Mouse (Mus musculus): ENCODE measurements around the gene Med9. TPM values are rescaled to one million over a fixed set of nuclear protein-coding genes. Genes with fewer than 3 reads are reported as not detected.

The Med9 gene
- polyA plus RNA-seq, 1 experiment: 19.7 TPM

- no peaks in the 10 kb centered on the region for H3K36me3 ChIP-seq (ENCODE audit: control insufficient read depth, insufficient read depth, low read length)
- no peak overlapping the region for H3K4me3 ChIP-seq (ENCODE audit: low read depth, low read length)
- no peak overlapping the region for H3K27ac ChIP-seq (ENCODE audit: insufficient read depth, low read depth, low read length)
- no peak for TF ChIP-seq POLR2A (IDR thresholded peaks at IDR 0.05; ENCODE audit: low read depth, low read length)
- no peak for TF ChIP-seq CTCF (IDR thresholded peaks at IDR 0.05; ENCODE audit: extremely low read depth, insufficient read length, insufficient replicate concordance, low read depth, low read length)
- 84% methylated on average over 3 of the region's 3 CpGs for WGBS
- no peaks in the 10 kb centered on the region for H3K27me3 ChIP-seq (ENCODE audit: control insufficient read depth, insufficient read depth, low read length)
- H3K4me1 ChIP-seq (ENCODE audit: control insufficient read depth, insufficient read depth, insufficient read length, low read length): no peaks in the 10 kb centered on the region
Measured at GRCm38 (mm10) chr11:60009451-60009850, 61.4 kb downstream of the Med9 start.

- WGBS: 69% methylated on average over 3 of the region's 3 CpGs
- H3K27ac ChIP-seq (ENCODE audit: insufficient read depth, low read depth, low read length): no peak overlapping the region
- no peaks in the 10 kb centered on the region for H3K36me3 ChIP-seq (ENCODE audit: control insufficient read depth, insufficient read depth, low read length)
- H3K27me3 ChIP-seq (ENCODE audit: control insufficient read depth, insufficient read depth, low read length): no peaks in the 10 kb centered on the region
- H3K4me1 ChIP-seq (ENCODE audit: control insufficient read depth, insufficient read depth, insufficient read length, low read length): no peaks in the 10 kb centered on the region
- H3K4me3 ChIP-seq (ENCODE audit: low read depth, low read length): no peak overlapping the region
- TF ChIP-seq CTCF (IDR thresholded peaks at IDR 0.05; ENCODE audit: extremely low read depth, insufficient read length, insufficient replicate concordance, low read depth, low read length) (no peak), POLR2A (IDR thresholded peaks at IDR 0.05; ENCODE audit: low read depth, low read length) (no peak)
Measured at GRCm38 (mm10) chr11:60011516-60011915, 63.5 kb downstream of the Med9 start.

Other genes with a start within 250 kb of the Med9 start
- gene Pld6, start 160.6 kb upstream of the Med9 start, polyA plus RNA-seq (2012; rRNA removed): 0.72 and 1.3 TPM in 2 replicates
- 9.9 and 23.8 TPM in 2 replicates for gene Flcn, start 138.2 kb upstream of the Med9 start, polyA plus RNA-seq (2012; rRNA removed)
- gene Nt5m, start 108.8 kb upstream of the Med9 start, polyA plus RNA-seq (2012; rRNA removed): 15.7 and 29.4 TPM in 2 replicates
- gene Cops3, start 108.4 kb upstream of the Med9 start, polyA plus RNA-seq (2012; rRNA removed): 6.0 and 9.5 TPM in 2 replicates
- 0.53 and 1.1 TPM in 2 replicates for gene Rasd1, start 16.7 kb downstream of the Med9 start, polyA plus RNA-seq (2012; rRNA removed)
- 2.9 and 3.6 TPM in 2 replicates for gene Pemt, start 98.3 kb downstream of the Med9 start, polyA plus RNA-seq (2012; rRNA removed)
- gene Rai1, start 156.8 kb downstream of the Med9 start, polyA plus RNA-seq (2012; rRNA removed): 17.6 and 24.3 TPM in 2 replicates